In genomic region chr4:3241351-3241750, GRCm38 (mm10) we compare ENCODE assay signal across 13 mouse cellular contexts. TPM values are rescaled to one million over a fixed set of nuclear protein-coding genes. Genes with fewer than 3 reads are reported as not detected.
"Had no signal": no experiment of that assay in that cellular context is flagged by ENCODE, and none has a peak within 500 bp of the region (broad histone marks: within the 10 kb centered on the region; RNA-seq: fewer than 3 reads in every experiment).

No protein-coding gene starts in this region.

RNA-seq across cellular contexts. Expression of gene Vmn1r3, which starts 56.2 kb away (rescaled TPM):
- polyA plus RNA-seq: intestine, embryonic 16.5 days; limb, embryonic 11.5 days; limb, embryonic 15.5 days; liver, embryonic 12.5 days; liver, embryonic 15.5 days; lung, embryonic 15.5 days; midbrain, embryonic 11.5 days; midbrain, embryonic 16.5 days; myocyte; neural tube, embryonic 15.5 days; stomach, embryonic 16.5 days; testis, adult 2 months; urinary bladder, adult 2 months had no signal
